Mouse (Mus musculus) heart, postnatal 36 days (tissue): ENCODE data around the gene Gm7138. TPM values are rescaled to one million over a fixed set of nuclear protein-coding genes. Genes with fewer than 3 reads are reported as not detected.
"Not testable (repeated sequence)": the region's sequence is repeated elsewhere in the genome, so short reads cannot be mapped to it uniquely, and the experiment has no call there.

Experiments
- DNase-seq, 2 experiments: peaks; one replicate each; pipeline ENCODE4 v3.0.0; 2021 to 2022
- intact Hi-C: fragments of 180-260 bp; cut with DNase I; formaldehyde crosslinking; loops from one replicate; pipeline ENCODE4 v1.15.1; 2025
- total RNA-seq, 2 experiments: library from RNA; stranded (reverse); gene quantifications; 2 replicates each; pipeline ENCODE4 v1.2.3; 2021

Gene Gm7138
- total RNA-seq = not detected

- DNase-seq, intact Hi-C loops: not testable (repeated sequence)
These were observed at the start of gene Gm7138 for GRCm38 (mm10) chr10:77776844-77777243. TSS of gene Gm7138 (minus strand) at chr10:77776944.

GRCm38 (mm10) chr10:77819203-77819602 lies 42.5 kb upstream of the Gm7138 start:
- no peak for DNase-seq
- intact Hi-C loops = loop anchor here (5.0 kb wide), 1 partner anchor 192 kb away; no protein-coding TSS in a partner anchor

GRCm38 (mm10) chr10:77818523-77818922 lies 41.8 kb upstream of the Gm7138 start:
- intact Hi-C loops = loop anchor here (5.0 kb wide), 1 partner anchor 191 kb away; no protein-coding TSS in a partner anchor
- DNase-seq = no peak

- intact Hi-C loops = loop anchor here (2.0 to 5.0 kb wide), 2 partner anchors 87 to 188 kb away; no protein-coding TSS in a partner anchor
- peak; percentile 18 to 45 for DNase-seq
These were observed 38.8 kb upstream of the Gm7138 start for GRCm38 (mm10) chr10:77815514-77815913.

- intact Hi-C loops = loop anchor here (2.0 kb wide), 1 partner anchor 86 kb away; no protein-coding TSS in a partner anchor
- DNase-seq = no peak
These were observed 37.6 kb upstream of the Gm7138 start, which contains the start of gene Gm2696 for GRCm38 (mm10) chr10:77814382-77814781. TSS of gene Gm2696 (plus strand) at chr10:77814682.

- DNase-seq = no peak
- intact Hi-C loops = no loop called here
These were observed 35.0 kb upstream of the Gm7138 start, which contains the start of gene Gm9507 for GRCm38 (mm10) chr10:77811743-77812142. TSS of gene Gm9507 (minus strand) at chr10:77811843.

GRCm38 (mm10) chr10:77804095-77804494 lies 27.4 kb upstream of the Gm7138 start:
- DNase-seq = no peak
- intact Hi-C loops = no loop called here

- intact Hi-C loops = no loop called here
- DNase-seq = no peak
These were observed 22.3 kb upstream of the Gm7138 start, which contains the start of gene Gm19668 for GRCm38 (mm10) chr10:77798921-77799508. TSS of gene Gm19668 (minus strand) at chr10:77799133.

- intact Hi-C loops, DNase-seq: not testable (repeated sequence)
These were observed 21.6 kb upstream of the Gm7138 start for GRCm38 (mm10) chr10:77798164-77798920.

- intact Hi-C loops = no loop called here
- no peak for DNase-seq
These were observed 20.9 kb upstream of the Gm7138 start for GRCm38 (mm10) chr10:77797677-77798076.

GRCm38 (mm10) chr10:77794976-77795375 lies 18.2 kb upstream of the Gm7138 start, which contains the start of gene Gm9639:
TSS of gene Gm9639 (minus strand) at chr10:77795076.
- DNase-seq = no peak
- intact Hi-C loops = no loop called here

- DNase-seq = no peak
- intact Hi-C loops = no loop called here
These were observed 11.9 kb upstream of the Gm7138 start for GRCm38 (mm10) chr10:77788621-77789020.

- intact Hi-C loops = not testable (repeated sequence)
- peak; percentile 13 to 21 for DNase-seq
These were observed 11.1 kb upstream of the Gm7138 start, which contains the start of gene Gm7137 for GRCm38 (mm10) chr10:77787876-77788275. TSS of gene Gm7137 (minus strand) at chr10:77788200.

GRCm38 (mm10) chr10:77783396-77783795 lies 6.7 kb upstream of the Gm7138 start:
- intact Hi-C loops, DNase-seq: not testable (repeated sequence)

GRCm38 (mm10) chr10:77782442-77782841 lies 5.7 kb upstream of the Gm7138 start, which contains the start of gene Gm3250:
TSS of gene Gm3250 (minus strand) at chr10:77782542.
- intact Hi-C loops = not testable (repeated sequence)

GRCm38 (mm10) chr10:77772142-77772541 lies 4.6 kb downstream of the Gm7138 start:
- intact Hi-C loops, DNase-seq: not testable (repeated sequence)

More at GRCm38 (mm10) chr10:77782442-77782841, 5.7 kb upstream of the Gm7138 start, which contains the start of gene Gm3250:
- DNase-seq = not testable (repeated sequence)

- DNase-seq, intact Hi-C loops: not testable (repeated sequence)
These were observed 5.5 kb downstream of the Gm7138 start, which contains the start of gene Gm3238 for GRCm38 (mm10) chr10:77771225-77771624. TSS of gene Gm3238 (minus strand) at chr10:77771325.

GRCm38 (mm10) chr10:77769727-77770126 lies 7.0 kb downstream of the Gm7138 start:
- intact Hi-C loops = no loop called here
- no peak for DNase-seq

- intact Hi-C loops = not testable (repeated sequence)
These were observed 17.2 kb downstream of the Gm7138 start, which contains the start of gene Gm3233 for GRCm38 (mm10) chr10:77759582-77759981. TSS of gene Gm3233 (minus strand) at chr10:77759682.

GRCm38 (mm10) chr10:77753448-77753847 lies 23.3 kb downstream of the Gm7138 start:
- intact Hi-C loops = no loop called here
- no peak for DNase-seq

More at GRCm38 (mm10) chr10:77759582-77759981, 17.2 kb downstream of the Gm7138 start, which contains the start of gene Gm3233:
- DNase-seq = not testable (repeated sequence)

- intact Hi-C loops, DNase-seq: not testable (repeated sequence)
These were observed 24.4 kb downstream of the Gm7138 start for GRCm38 (mm10) chr10:77752312-77752711.
